9 mouse cellular contexts compared by ENCODE assay signal in the genomic region with DNA sequence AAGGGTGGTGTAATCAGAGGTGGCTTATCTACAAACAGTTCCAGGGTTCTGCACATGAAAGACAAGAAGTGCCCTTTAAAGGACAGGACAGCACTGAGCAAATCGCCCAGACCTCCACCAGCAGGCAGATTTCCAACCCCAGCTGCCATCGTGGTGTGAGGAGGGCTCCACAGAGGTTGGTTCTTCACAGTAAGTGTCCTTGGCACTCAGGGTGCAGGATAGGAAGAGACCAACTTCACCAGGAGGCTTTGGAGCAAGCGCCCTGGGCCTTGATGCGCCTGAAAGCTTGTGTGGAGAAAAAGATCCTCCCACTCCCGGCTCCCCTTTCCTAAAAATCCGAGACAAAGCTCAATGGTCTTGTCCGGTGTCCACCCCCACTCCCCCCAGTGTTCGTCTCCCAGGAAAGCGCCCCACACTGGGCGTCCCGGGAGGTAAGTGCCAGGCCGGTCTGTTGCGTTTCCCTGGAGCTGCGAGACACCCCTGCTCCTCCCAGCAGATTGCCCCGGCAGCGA. TPM values are rescaled to one million over a fixed set of nuclear protein-coding genes. Genes with fewer than 3 reads are reported as not detected.
DNase-seq lines count a peak whose midpoint lies in the region; ATAC-seq and TF ChIP-seq lines count a peak whose summit lies in the region.
"Had no signal": no experiment of that assay in that cellular context is flagged by ENCODE, and none has a peak within 500 bp of the region (broad histone marks: within the 10 kb centered on the region; RNA-seq: fewer than 3 reads in every experiment).

No protein-coding gene starts in this region.

- no peaks in the 10 kb centered on the region for H3K36me3 ChIP-seq in spleen, adult 2 months (ENCODE audit: control insufficient read depth, insufficient read depth, low read length)
- H3K36me3 ChIP-seq in forebrain, embryonic 16.5 days (ENCODE audit: control insufficient read depth, insufficient read depth), result no peaks in the 10 kb centered on the region
- no peaks in the 10 kb centered on the region for H3K36me3 ChIP-seq in hindbrain, postnatal 0 days (ENCODE audit: insufficient read depth, low read length)
- no peaks in the 10 kb centered on the region for H3K36me3 ChIP-seq in stomach, embryonic 16.5 days (ENCODE audit: control insufficient read depth, insufficient read depth, low read length)

- no peaks in the 10 kb centered on the region for H3K9me3 ChIP-seq in forebrain, embryonic 16.5 days (ENCODE audit: control insufficient read depth, low read length)
- H3K9me3 ChIP-seq in hindbrain, postnatal 0 days (ENCODE audit: low read length), result no peaks in the 10 kb centered on the region
- H3K9me3 ChIP-seq in stomach, embryonic 16.5 days (replicated peaks; ENCODE audit: control insufficient read depth, low read length), result no peaks in the 10 kb centered on the region

- ATAC-seq in forebrain, embryonic 16.5 days, result peak; percentile 23; the same call in 1 of the 2 replicates
- peak; percentile 81 for ATAC-seq in hindbrain, postnatal 0 days
- ATAC-seq in stomach, embryonic 16.5 days (ENCODE audit: insufficient read depth, low FRiP score), result peak; percentile 82

- DNase-seq in spleen, adult 2 months (ENCODE audit: low read depth in 1 of 2, low spot score in 2 of 2), result no peak
- no peak for DNase-seq in spleen, adult 18-20 months
- DNase-seq in hindbrain, postnatal 0 days (ENCODE audit: low spot score), result peak; percentile 19
- DNase-seq in lung, postnatal 14 days, result peak; percentile 48
- no peak for DNase-seq in gastrocnemius, postnatal 25 days
- no peak for DNase-seq in cerebellum, adult 11 months

- TF ChIP-seq CTCF in spleen, adult 2 months (IDR thresholded peaks at IDR 0.05; ENCODE audit: extremely low read depth, insufficient read depth, insufficient read length, insufficient replicate concordance), result no peak
- TF ChIP-seq CTCF in hindbrain, postnatal 0 days (IDR thresholded peaks at IDR 0.05; ENCODE audit: low read depth), result no peak; the same call in 1 of the 2 replicates

- TF ChIP-seq POLR2A in spleen, adult 2 months (IDR thresholded peaks at IDR 0.05; ENCODE audit: low read depth, low read length), result no peak

- H3K4me3 ChIP-seq in spleen, adult 2 months (ENCODE audit: extremely low read depth, insufficient read depth, insufficient read length), result peak overlapping the region; percentile 16; the same call in 1 of the 2 replicates
- peak overlapping the region; percentile 37 for H3K4me3 ChIP-seq in forebrain, embryonic 16.5 days (replicated peaks; ENCODE audit: low read length)
- H3K4me3 ChIP-seq in hindbrain, postnatal 0 days (ENCODE audit: low read length), result peak overlapping the region; percentile 42
- peak overlapping the region; percentile 64 for H3K4me3 ChIP-seq in stomach, embryonic 16.5 days (replicated peaks; ENCODE audit: low read length)
- H3K4me3 ChIP-seq: megakaryocyte, embryonic 14.5 days had no signal

- peak overlapping the region; percentile 30 for H3K9ac ChIP-seq in forebrain, embryonic 16.5 days (replicated peaks; ENCODE audit: low read depth, low read length)
- peak overlapping the region; percentile 30 for H3K9ac ChIP-seq in hindbrain, postnatal 0 days (replicated peaks; ENCODE audit: low read length)
- H3K9ac ChIP-seq in stomach, embryonic 16.5 days (ENCODE audit: low read length), result peak overlapping the region; percentile 84

- H3K4me1 ChIP-seq in spleen, adult 2 months (ENCODE audit: control insufficient read depth, insufficient read depth, insufficient read length), result no peaks in the 10 kb centered on the region
- H3K4me1 ChIP-seq in forebrain, embryonic 16.5 days (replicated peaks; ENCODE audit: control insufficient read depth, insufficient read depth, low read length), result peaks cover 9% of the 10 kb centered on the region
- H3K4me1 ChIP-seq in hindbrain, postnatal 0 days (ENCODE audit: insufficient read depth, low read length), result no peaks in the 10 kb centered on the region
- peaks cover 13% of the 10 kb centered on the region; the same call in 1 of the 2 replicates for H3K4me1 ChIP-seq in stomach, embryonic 16.5 days (ENCODE audit: control insufficient read depth, insufficient read depth, low read length)
- H3K4me1 ChIP-seq: megakaryocyte, embryonic 14.5 days had no signal

- 10% methylated on average over 16 of the region's 16 CpGs for WGBS in spleen, adult 2 months
- 2% methylated on average over 16 of the region's 16 CpGs for WGBS in forebrain, embryonic 16.5 days
- 1% methylated on average over 16 of the region's 16 CpGs for WGBS in hindbrain, postnatal 0 days
- WGBS in stomach, embryonic 16.5 days, result 2% methylated on average over 16 of the region's 16 CpGs

- H3K4me2 ChIP-seq in forebrain, embryonic 16.5 days (ENCODE audit: low read length), result peak overlapping the region; percentile 66
- H3K4me2 ChIP-seq in hindbrain, postnatal 0 days (ENCODE audit: low read depth, low read length), result peak overlapping the region; percentile 74
- H3K4me2 ChIP-seq in stomach, embryonic 16.5 days (ENCODE audit: low read depth, low read length), result peak overlapping the region; percentile 66

- peak overlapping the region; percentile 59 for H3K27ac ChIP-seq in spleen, adult 2 months (ENCODE audit: insufficient read depth, low read length)
- H3K27ac ChIP-seq in forebrain, embryonic 16.5 days (ENCODE audit: low read length), result no peak overlapping the region
- peak overlapping the region; percentile 62 for H3K27ac ChIP-seq in hindbrain, postnatal 0 days
- peak overlapping the region; percentile 97 for H3K27ac ChIP-seq in stomach, embryonic 16.5 days (ENCODE audit: low read length)

- no peaks in the 10 kb centered on the region for H3K27me3 ChIP-seq in spleen, adult 2 months (ENCODE audit: control insufficient read depth, insufficient read depth, low read length)
- no peaks in the 10 kb centered on the region for H3K27me3 ChIP-seq in forebrain, embryonic 16.5 days (replicated peaks; ENCODE audit: control insufficient read depth, insufficient read depth, low read length)
- H3K27me3 ChIP-seq in hindbrain, postnatal 0 days (ENCODE audit: insufficient read depth, low read length), result no peaks in the 10 kb centered on the region
- no peaks in the 10 kb centered on the region for H3K27me3 ChIP-seq in stomach, embryonic 16.5 days (ENCODE audit: control insufficient read depth, insufficient read depth, low read length)

RNA-seq across cellular contexts. Expression of a gene that starts 0.7 kb away (rescaled TPM):
- 1.8 and 2.1 TPM in 2 replicates for polyA plus RNA-seq in spleen, adult 2 months (2012; rRNA removed)
- 4.3 and 4.6 TPM in 2 replicates for polyA plus RNA-seq in forebrain, embryonic 16.5 days (2015; fragmentation: Nextera tagmentation; extraction: Ambion mirVana)
- 6.9 and 7.7 TPM in 2 replicates for total RNA-seq in hindbrain, postnatal 0 days (2014; rRNA removed)
- 4.6 and 4.7 TPM in 2 replicates for polyA plus RNA-seq in hindbrain, postnatal 0 days (2015; fragmentation: Nextera tagmentation; extraction: Ambion mirVana)
- 26.0 and 28.7 TPM in 2 replicates for polyA plus RNA-seq in stomach, embryonic 16.5 days (2015; fragmentation: Nextera tagmentation; extraction: Ambion mirVana)
- 1 to 10 TPM; 2.3 to 2.7 TPM for total RNA-seq in gastrocnemius, postnatal 25 days (2021)

Comparison
In these comparisons a context has a peak if more than half of its experiments do, and no peak if none do; other contexts are left out.
1. DNase-seq: peak in hindbrain, postnatal 0 days (single experiment) and lung, postnatal 14 days (single experiment); none in spleen, adult 2 months (0 of 2), spleen, adult 18-20 months (0 of 2), gastrocnemius, postnatal 25 days (single experiment) and cerebellum, adult 11 months (single experiment).
2. ATAC-seq: peak in every context shown above with its lines; median percentile 82 in stomach, embryonic 16.5 days; 81 in hindbrain, postnatal 0 days; 23 in forebrain, embryonic 16.5 days.
3. H3K9ac ChIP-seq: peak in every context shown above with its lines; median percentile 84 in stomach, embryonic 16.5 days; 30 in forebrain, embryonic 16.5 days; 30 in hindbrain, postnatal 0 days.
4. Peak in every context shown above with its lines, with median percentiles within 50 percentile points of each other: H3K4me3 ChIP-seq and H3K4me2 ChIP-seq.